Mouse (Mus musculus) embryonic facial prominence, embryonic 15.5 days (tissue): ENCODE measurements at regions not wholly inside any gene's neighbourhood (a gene's known extent, or its start where the extent isn't known, plus 50 kb on each side); places are given as distances from the start of the nearest gene placed in this dataset.
A peak's percentile ranks its signal among the peaks of the same experiment; 100 is the strongest.

Experiments used
- ATAC-seq: fragments of 200-750 bp; cut with Nextera tagmentation; 2 replicates; pipeline ENCODE4 v1.8.0; 2017; ENCODE audit warnings: low read depth, moderate TSS enrichment; ENCODE audit not compliant: insufficient number of reproducible peaks, low FRiP score, low TSS enrichment
- H3K27ac ChIP-seq: fragments of 300-500 bp; sonication (generic); replicated peaks from 2 replicates; pipeline ENCODE4 v1.5.1; 2015; ENCODE audit warnings: mild to moderate bottlenecking, inconsistent platforms
- H3K27me3 ChIP-seq: fragments of 300-500 bp; sonication (generic); 2 replicates; pipeline ENCODE4 v1.6.1; 2015; ENCODE audit warnings: inconsistent platforms
- H3K36me3 ChIP-seq: fragments of 300-500 bp; sonication (generic); 2 replicates; pipeline ENCODE4 v1.6.1; 2015; ENCODE audit warnings: mild to moderate bottlenecking, inconsistent platforms
- H3K4me1 ChIP-seq: fragments of 300-500 bp; sonication (generic); 2 replicates; pipeline ENCODE4 v1.6.1; 2015; ENCODE audit warnings: inconsistent platforms
- H3K4me2 ChIP-seq: fragments of 300-500 bp; sonication (generic); replicated peaks from 2 replicates; pipeline ENCODE4 v1.6.1; 2015; ENCODE audit warnings: mild to moderate bottlenecking, inconsistent platforms
- H3K4me3 ChIP-seq: fragments of 300-500 bp; sonication (generic); replicated peaks from 2 replicates; pipeline ENCODE4 v1.5.1; 2015; ENCODE audit warnings: mild to moderate bottlenecking, inconsistent platforms
- H3K9ac ChIP-seq: fragments of 300-500 bp; sonication (generic); 2 replicates; pipeline ENCODE4 v1.6.1; 2015; ENCODE audit warnings: inconsistent platforms
- H3K9me3 ChIP-seq: fragments of 300-500 bp; sonication (generic); replicated peaks from 2 replicates; pipeline ENCODE4 v1.6.1; 2016; ENCODE audit warnings: inconsistent platforms
- WGBS: fragments of 180-500 bp; shearing (Covaris S2); methylation state at CpG from one replicate; pipeline ENCODE4 v1.1.7; 2015; 5-methylcytosine and 5-hydroxymethylcytosine counted together

- no peaks in the 10 kb centered on the region for H3K9me3 ChIP-seq
- no peak overlapping the region for H3K4me3 ChIP-seq
- no peak overlapping the region for H3K27ac ChIP-seq
- no peak for ATAC-seq
- no peak overlapping the region for H3K4me2 ChIP-seq
- no peak overlapping the region for H3K9ac ChIP-seq
- H3K27me3 ChIP-seq: no peaks in the 10 kb centered on the region
- H3K36me3 ChIP-seq: no peaks in the 10 kb centered on the region
- 78% methylated on average over 3 of the region's 3 CpGs for WGBS
- no peaks in the 10 kb centered on the region for H3K4me1 ChIP-seq
Observed at GRCm38 (mm10) chrX:134890583-134890982, 74.0 kb downstream of the Nxf2 start.

- no peak for ATAC-seq
- H3K4me2 ChIP-seq: no peak overlapping the region
- no peaks in the 10 kb centered on the region for H3K4me1 ChIP-seq
- H3K27me3 ChIP-seq: no peaks in the 10 kb centered on the region
- 84% methylated on average over 4 of the region's 4 CpGs for WGBS
- no peaks in the 10 kb centered on the region for H3K9me3 ChIP-seq
- H3K9ac ChIP-seq: no peak overlapping the region
- no peaks in the 10 kb centered on the region for H3K36me3 ChIP-seq
- no peak overlapping the region for H3K27ac ChIP-seq
- H3K4me3 ChIP-seq: no peak overlapping the region
Observed at GRCm38 (mm10) chrX:134889634-134890033, 74.9 kb downstream of the Nxf2 start.

- 61% methylated on average over 5 of the region's 5 CpGs for WGBS
- no peak overlapping the region for H3K4me2 ChIP-seq
- H3K4me3 ChIP-seq: no peak overlapping the region
- no peaks in the 10 kb centered on the region for H3K9me3 ChIP-seq
- no peaks in the 10 kb centered on the region for H3K27me3 ChIP-seq
- no peaks in the 10 kb centered on the region for H3K36me3 ChIP-seq
- H3K4me1 ChIP-seq: no peaks in the 10 kb centered on the region
- H3K27ac ChIP-seq: peak overlapping the region; percentile 48; the same call in 1 of the 2 replicates
- no peak overlapping the region for H3K9ac ChIP-seq
- no peak for ATAC-seq
Observed at GRCm38 (mm10) chrX:134882334-134882733, 73.3 kb upstream of the Armcx2 start.

DNA sequence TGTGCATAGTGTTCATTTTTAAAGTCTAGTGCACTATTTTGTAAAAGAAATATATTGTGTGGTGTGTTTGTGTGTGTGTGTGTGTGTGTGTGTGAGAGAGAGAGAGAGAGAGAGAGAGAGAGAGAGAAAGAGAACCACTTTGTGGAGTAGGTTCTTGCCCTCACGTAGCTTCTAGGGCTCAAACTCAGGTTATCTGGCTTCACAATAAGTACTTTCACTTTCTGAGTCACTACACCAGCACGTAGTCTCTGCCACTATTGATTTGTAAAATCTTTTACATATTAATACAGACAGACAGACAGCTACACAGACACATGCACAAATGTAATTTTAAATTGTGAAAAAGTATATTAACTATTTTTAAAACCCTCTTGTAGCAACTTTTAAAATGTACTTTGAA is 70.9 kb upstream of the Armcx2 start:
- ATAC-seq: no peak
- no peak overlapping the region for H3K27ac ChIP-seq
- 76% methylated on average over 2 of the region's 2 CpGs for WGBS
- H3K4me2 ChIP-seq: no peak overlapping the region
- no peak overlapping the region for H3K9ac ChIP-seq
- H3K4me1 ChIP-seq: no peaks in the 10 kb centered on the region
- no peak overlapping the region for H3K4me3 ChIP-seq
- no peaks in the 10 kb centered on the region for H3K36me3 ChIP-seq
- H3K27me3 ChIP-seq: no peaks in the 10 kb centered on the region
- H3K9me3 ChIP-seq: no peaks in the 10 kb centered on the region

- no peak overlapping the region for H3K27ac ChIP-seq
- no peaks in the 10 kb centered on the region for H3K27me3 ChIP-seq
- no peaks in the 10 kb centered on the region for H3K36me3 ChIP-seq
- no peak overlapping the region for H3K9ac ChIP-seq
- H3K9me3 ChIP-seq: no peaks in the 10 kb centered on the region
- H3K4me2 ChIP-seq: no peak overlapping the region
- H3K4me3 ChIP-seq: no peak overlapping the region
- H3K4me1 ChIP-seq: no peaks in the 10 kb centered on the region
- no peak for ATAC-seq
- 66% methylated on average over 2 of the region's 2 CpGs for WGBS
Observed at GRCm38 (mm10) chrX:134878870-134879269, 69.8 kb upstream of the Armcx2 start.

DNA sequence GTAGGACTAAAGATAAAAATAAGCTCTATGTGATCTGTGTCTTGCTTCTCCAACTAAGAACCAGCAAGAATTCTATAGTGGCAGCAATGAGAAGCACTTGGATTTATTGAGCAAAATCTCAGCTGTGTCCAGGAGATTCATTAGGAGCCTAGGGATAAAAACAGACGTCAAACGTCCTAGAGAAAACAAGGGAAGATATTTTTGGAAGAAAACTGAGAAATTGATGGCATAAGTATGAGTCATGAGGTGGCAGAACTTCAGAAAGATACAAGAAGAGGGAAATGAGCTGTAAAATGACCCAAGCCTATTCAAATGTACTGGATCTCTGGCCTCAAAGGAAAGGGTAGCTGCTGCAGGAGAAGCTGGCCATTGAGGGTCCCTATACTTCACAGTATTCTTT is 65.7 kb upstream of the Armcx2 start:
- 42% methylated on average over 2 of the region's 2 CpGs for WGBS
- H3K4me1 ChIP-seq: no peaks in the 10 kb centered on the region
- no peaks in the 10 kb centered on the region for H3K36me3 ChIP-seq
- H3K9me3 ChIP-seq: no peaks in the 10 kb centered on the region
- ATAC-seq: no peak
- H3K4me2 ChIP-seq: no peak overlapping the region
- no peak overlapping the region for H3K9ac ChIP-seq
- H3K27me3 ChIP-seq: no peaks in the 10 kb centered on the region
- H3K27ac ChIP-seq: no peak overlapping the region
- no peak overlapping the region for H3K4me3 ChIP-seq

DNA sequence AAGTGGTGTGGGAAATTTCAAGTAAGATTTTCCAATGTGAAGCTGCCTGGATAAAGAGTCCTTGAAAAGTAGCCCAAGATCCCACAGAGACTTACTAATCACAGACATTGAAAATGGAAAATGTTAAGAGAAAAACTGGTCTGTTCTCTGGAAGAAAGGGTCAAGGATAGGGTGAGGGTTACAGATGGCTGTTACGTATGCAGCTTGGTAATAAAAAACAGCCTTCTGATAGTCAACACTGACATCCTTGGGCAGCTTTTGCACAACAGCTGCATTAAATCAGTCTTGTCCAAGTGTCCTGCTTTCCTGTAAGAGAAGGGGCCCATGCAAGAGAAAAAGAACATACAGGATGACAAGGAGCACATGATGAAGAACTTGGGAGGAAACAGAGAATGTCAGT is 64.6 kb upstream of the Armcx2 start:
- Histone ChIP-seq H3K27me3 (no peaks in the 10 kb centered on the region), H3K9me3 (no peaks in the 10 kb centered on the region), H3K4me2 (no peak overlapping the region), H3K36me3 (no peaks in the 10 kb centered on the region), H3K4me1 (no peaks in the 10 kb centered on the region), H3K27ac (no peak overlapping the region), H3K4me3 (no peak overlapping the region), H3K9ac (no peak overlapping the region)
- no peak for ATAC-seq
- WGBS: 60% methylated on average over 1 of the region's 1 CpGs

DNA sequence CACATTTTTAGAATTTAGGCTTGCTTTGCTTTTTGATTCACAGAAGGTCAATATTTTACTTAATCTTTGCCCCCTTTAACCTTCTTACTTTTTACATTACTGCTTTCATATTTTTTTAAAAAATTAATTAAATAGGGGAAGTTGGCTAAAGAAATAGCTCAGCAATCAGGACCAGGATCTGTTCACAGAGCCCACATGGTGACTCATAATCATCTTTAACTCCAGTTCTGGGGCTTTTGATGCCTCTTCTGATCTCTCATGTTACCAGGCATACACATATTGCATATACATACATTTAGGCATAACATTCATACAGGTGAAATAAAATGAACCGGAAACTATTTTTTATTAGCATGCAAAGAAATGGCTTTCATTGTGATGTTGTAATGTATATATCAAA is 52.6 kb upstream of the Armcx2 start:
- H3K36me3 ChIP-seq: no peaks in the 10 kb centered on the region
- no peak for ATAC-seq
- no peak overlapping the region for H3K4me2 ChIP-seq
- H3K27ac ChIP-seq: no peak overlapping the region
- no peaks in the 10 kb centered on the region for H3K9me3 ChIP-seq
- 91% methylated on average over 1 of the region's 1 CpGs for WGBS
- no peak overlapping the region for H3K4me3 ChIP-seq
- H3K27me3 ChIP-seq: no peaks in the 10 kb centered on the region; the same call in 1 of the 2 replicates
- H3K9ac ChIP-seq: no peak overlapping the region
- no peaks in the 10 kb centered on the region for H3K4me1 ChIP-seq
